Mouse (Mus musculus) frontal cortex, postnatal 10 days (tissue): Measurements from ENCODE around the gene Gm21870.
"Not testable (repeated sequence)": the region's sequence is repeated elsewhere in the genome, so short reads cannot be mapped to it uniquely, and the experiment has no call there.

ENCODE experiments used
- DNase-seq, 2 experiments: peaks; one replicate each; pipeline ENCODE4 v3.0.0; 2022; ENCODE audit warnings: low spot score in 2 of 2, mixed read lengths in 1 of 2

Gm21870 gene

DNA sequence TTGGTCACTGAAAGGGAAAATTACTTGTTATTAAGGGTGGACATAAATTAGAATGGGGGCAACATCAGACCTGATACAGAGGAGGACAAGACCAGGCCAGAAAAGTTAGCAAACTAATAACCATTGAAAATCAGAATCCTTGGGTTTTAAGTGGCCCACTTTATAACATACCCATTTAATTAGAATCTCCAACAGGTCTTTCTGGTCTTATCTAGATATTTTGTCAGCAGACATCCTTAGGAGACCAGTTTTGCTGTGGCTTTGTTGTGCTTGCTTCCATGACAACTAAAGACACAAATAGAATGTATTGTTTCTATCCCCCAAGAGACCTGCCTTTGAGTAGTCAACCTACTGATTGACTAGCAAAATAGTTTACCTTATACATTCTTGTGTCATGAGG lies at the start of gene Gm21870:
Gm21870 (minus strand) TSS at position 101 of the 400 bp plus-strand sequence.
- not testable (repeated sequence) for DNase-seq

DNA sequence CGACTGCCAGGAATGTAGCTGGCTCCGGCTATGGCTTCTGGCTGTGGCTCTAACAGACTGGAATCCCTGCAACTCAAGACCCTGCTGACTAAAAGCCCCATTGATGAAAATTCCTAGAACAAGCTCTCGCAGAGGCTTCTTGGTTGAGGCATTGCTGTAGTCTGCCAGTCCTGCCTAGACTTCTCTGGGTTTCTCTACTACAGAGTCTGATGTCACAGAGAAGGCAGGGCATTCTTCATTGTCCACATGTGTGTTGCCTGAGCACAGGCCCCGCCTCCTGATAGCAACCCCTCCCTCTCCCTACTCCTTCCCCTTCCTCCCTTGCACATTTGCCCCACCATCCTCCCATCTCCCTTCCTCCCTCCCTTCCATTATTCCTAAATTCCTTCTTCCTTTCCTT lies 30.2 kb downstream of the Gm21870 start, which contains the start of gene Btbd35f6:
Btbd35f6 (minus strand) TSS at position 101 of the 400 bp plus-strand sequence.
- not testable (repeated sequence) for DNase-seq
